Comparison of ENCODE assay signal across 17 mouse cellular contexts in genomic region chr16:74169121-74169520, GRCm38 (mm10).
"Had no signal": no experiment of that assay in that cellular context is flagged by ENCODE, and none has a peak within 500 bp of the region (broad histone marks: within the 10 kb centered on the region; RNA-seq: fewer than 3 reads in every experiment).

No protein-coding gene starts in this region.

- H3K4me1 ChIP-seq: lung, embryonic 15.5 days; megakaryocyte, embryonic 14.5 days; neural tube, embryonic 12.5 days; stomach, embryonic 15.5 days had no signal

- H3K9me3 ChIP-seq: lung, embryonic 15.5 days; midbrain, embryonic 13.5 days; midbrain, embryonic 15.5 days; neural tube, embryonic 12.5 days; stomach, embryonic 15.5 days had no signal

- H3K27me3 ChIP-seq: lung, embryonic 15.5 days; megakaryocyte, embryonic 14.5 days; midbrain, embryonic 13.5 days; midbrain, embryonic 15.5 days; neural tube, embryonic 12.5 days; stomach, embryonic 15.5 days had no signal

- H3K4me2 ChIP-seq: lung, embryonic 15.5 days; midbrain, embryonic 11.5 days; midbrain, embryonic 13.5 days; midbrain, embryonic 15.5 days; neural tube, embryonic 12.5 days; stomach, embryonic 15.5 days had no signal

- H3K27ac ChIP-seq: lung, embryonic 15.5 days; macrophage; midbrain, embryonic 13.5 days; midbrain, embryonic 15.5 days; neural tube, embryonic 12.5 days; stomach, embryonic 15.5 days; stomach, postnatal 0 days had no signal

- DNase-seq: lung, adult 2 months; lung, postnatal 14 days; lung, postnatal 36 days; right cerebral cortex, postnatal 14 days; thymus, adult 2 months; thymus, postnatal 25 days; thymus, postnatal 4 days had no signal

- ATAC-seq: lung, postnatal 0 days; midbrain, embryonic 13.5 days; midbrain, embryonic 15.5 days had no signal

- H3K4me3 ChIP-seq: lung, embryonic 15.5 days; megakaryocyte, embryonic 14.5 days; midbrain, embryonic 13.5 days; midbrain, embryonic 15.5 days; neural tube, embryonic 12.5 days; stomach, embryonic 15.5 days had no signal

- H3K36me3 ChIP-seq: lung, embryonic 15.5 days; midbrain, embryonic 13.5 days; midbrain, embryonic 15.5 days; neural tube, embryonic 12.5 days; stomach, embryonic 15.5 days had no signal

- H3K9ac ChIP-seq: lung, embryonic 15.5 days; midbrain, embryonic 13.5 days; midbrain, embryonic 15.5 days; neural tube, embryonic 12.5 days; stomach, embryonic 15.5 days had no signal
